Mouse (Mus musculus) stomach, embryonic 15.5 days (tissue): ENCODE results near the gene Ptprk. TPM values are rescaled to one million over a fixed set of nuclear protein-coding genes. Genes with fewer than 3 reads are reported as not detected.

ENCODE experiments used
- ATAC-seq: fragments of 200-750 bp; cut with Nextera tagmentation; 2 replicates; pipeline ENCODE4 v1.8.0; 2017; ENCODE audit warnings: low read depth, moderate number of reproducible peaks, moderate TSS enrichment; ENCODE audit not compliant: insufficient read depth, low FRiP score
- H3K27ac ChIP-seq: fragments of 300-500 bp; sonication (generic); 2 replicates; pipeline ENCODE4 v1.5.1; 2015; ENCODE audit warnings: mild to moderate bottlenecking, inconsistent platforms
- H3K27me3 ChIP-seq: fragments of 300-500 bp; sonication (generic); replicated peaks from 2 replicates; pipeline ENCODE4 v1.6.1; 2015; ENCODE audit warnings: inconsistent platforms
- H3K36me3 ChIP-seq: fragments of 300-500 bp; sonication (generic); 2 replicates; pipeline ENCODE4 v1.6.1; 2015; ENCODE audit warnings: inconsistent platforms
- H3K4me1 ChIP-seq: fragments of 300-500 bp; sonication (generic); 2 replicates; pipeline ENCODE4 v1.6.1; 2015; ENCODE audit warnings: inconsistent platforms
- H3K4me2 ChIP-seq: fragments of 300-500 bp; sonication (generic); 2 replicates; pipeline ENCODE4 v1.6.1; 2015; ENCODE audit warnings: mild to moderate bottlenecking, inconsistent platforms
- H3K4me3 ChIP-seq: fragments of 300-500 bp; sonication (generic); replicated peaks from 2 replicates; pipeline ENCODE4 v1.5.1; 2015; ENCODE audit warnings: inconsistent platforms
- H3K9ac ChIP-seq: fragments of 300-500 bp; sonication (generic); 2 replicates; pipeline ENCODE4 v1.6.1; 2015; ENCODE audit warnings: inconsistent platforms
- H3K9me3 ChIP-seq: fragments of 300-500 bp; sonication (generic); 2 replicates; pipeline ENCODE4 v1.6.1; 2016; ENCODE audit warnings: inconsistent platforms
- WGBS: fragments of 180-500 bp; shearing (Covaris S2); methylation state at CpG from one replicate; pipeline ENCODE4 v1.1.7; 2015; 5-methylcytosine and 5-hydroxymethylcytosine counted together
- polyA plus RNA-seq: library from polyadenylated mRNA; unstranded; fragments of >200 nt; fragmentation: Nextera tagmentation; extraction: Ambion mirVana; gene quantifications from 2 replicates; pipeline ENCODE4 v1.2.1, GENCODE M21; 2015

Gene Ptprk
- polyA plus RNA-seq, result 46.7 and 50.4 TPM in 2 replicates

DNA sequence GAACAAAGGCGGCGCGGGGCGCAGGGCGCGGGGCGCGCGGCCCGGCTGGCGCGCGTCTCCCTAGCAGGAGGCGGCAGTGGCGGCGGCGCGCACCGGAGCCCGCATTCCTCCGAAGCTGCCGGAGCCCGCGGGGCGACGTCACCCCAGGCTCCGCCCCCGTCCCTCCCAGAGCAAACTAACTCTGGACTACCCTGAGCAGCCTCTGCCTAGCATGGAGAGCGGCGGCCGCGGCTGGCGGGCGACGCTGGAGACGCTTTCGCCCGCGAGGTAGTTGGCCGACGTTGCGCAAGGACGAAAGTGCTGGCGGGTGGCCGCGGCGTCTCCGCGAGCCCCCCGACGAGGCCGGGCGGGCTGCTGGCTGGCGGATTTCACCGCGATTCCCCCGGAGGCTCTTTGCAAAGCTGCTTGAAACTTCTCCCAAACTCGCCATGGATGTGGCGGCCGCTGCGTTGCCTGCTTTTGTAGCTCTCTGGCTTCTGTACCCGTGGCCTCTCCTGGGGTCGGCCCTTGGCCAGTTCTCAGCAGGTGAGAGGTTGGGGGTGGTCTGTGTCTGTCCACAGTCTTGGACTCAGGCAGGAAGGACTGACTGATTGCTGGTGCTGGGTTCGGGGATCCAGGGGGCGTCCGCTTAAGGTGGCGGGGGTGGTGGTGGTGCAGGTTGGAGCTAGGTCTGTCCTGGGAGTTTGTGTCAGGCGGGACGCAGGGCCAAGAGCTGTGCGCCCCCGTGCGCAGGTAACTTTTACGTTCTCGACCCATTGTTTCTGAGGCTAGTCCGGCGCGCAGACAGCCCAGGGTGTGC, at the start of gene Ptprk:
Ptprk (plus strand) TSS at position 168 of the 799 bp plus-strand sequence.
- Histone ChIP-seq H3K27me3 (no peaks in the 10 kb centered on the region), H3K4me3 (peak within 1 kb of the TSS; percentile 74), H3K4me1 (no peaks in the 10 kb centered on the region), H3K27ac (peak within 1 kb of the TSS; percentile 96), H3K9ac (peak within 1 kb of the TSS; percentile 85), H3K4me2 (peak within 1 kb of the TSS; percentile 72), H3K36me3 (no peaks in the 10 kb centered on the region), H3K9me3 (no peaks in the 10 kb centered on the region)
- WGBS, result under 1% methylated on average over 69 of the region's 77 CpGs
- ATAC-seq, result peak; percentile 97

DNA sequence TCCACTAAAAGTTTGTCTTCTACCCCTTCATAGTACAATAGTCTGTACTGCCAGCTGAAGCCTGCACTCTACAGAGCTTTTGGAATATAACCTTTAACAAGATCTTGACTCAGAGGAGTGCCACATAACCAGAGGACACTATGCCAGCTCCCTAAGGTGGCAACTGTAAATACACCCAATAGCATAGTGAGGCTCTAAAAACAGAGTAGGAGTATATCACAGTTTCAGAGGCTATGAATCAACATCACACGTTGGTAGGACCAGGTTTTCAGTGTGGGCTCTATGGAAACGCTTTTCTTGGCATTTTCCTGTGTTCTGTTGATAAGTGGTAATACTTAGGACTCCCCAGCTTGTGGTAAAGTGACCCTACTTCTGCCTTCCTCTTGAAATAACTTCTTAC, 46.8 kb upstream of the Ptprk start:
- H3K9me3 ChIP-seq, result no peaks in the 10 kb centered on the region
- H3K4me1 ChIP-seq, result no peaks in the 10 kb centered on the region
- H3K4me3 ChIP-seq, result no peak overlapping the region
- no peak overlapping the region for H3K27ac ChIP-seq
- WGBS, result 75% methylated on average over 2 of the region's 2 CpGs
- no peak overlapping the region for H3K4me2 ChIP-seq
- no peaks in the 10 kb centered on the region for H3K27me3 ChIP-seq
- no peaks in the 10 kb centered on the region for H3K36me3 ChIP-seq
- ATAC-seq, result no peak
- no peak overlapping the region for H3K9ac ChIP-seq

- no peak for ATAC-seq
- no peaks in the 10 kb centered on the region for H3K27me3 ChIP-seq
- 93% methylated on average over 1 of the region's 1 CpGs for WGBS
These were observed 38.2 kb upstream of the Ptprk start for GRCm38 (mm10) chr10:28036456-28036855.

GRCm38 (mm10) chr10:28054764-28055163, 19.9 kb upstream of the Ptprk start:
- ATAC-seq, result no peak

More at GRCm38 (mm10) chr10:28036456-28036855, 38.2 kb upstream of the Ptprk start:
- H3K4me3 ChIP-seq, result no peak overlapping the region
- H3K9ac ChIP-seq, result no peak overlapping the region
- no peaks in the 10 kb centered on the region for H3K4me1 ChIP-seq
- no peaks in the 10 kb centered on the region for H3K36me3 ChIP-seq
- H3K4me2 ChIP-seq, result no peak overlapping the region
- H3K27ac ChIP-seq, result no peak overlapping the region
- no peaks in the 10 kb centered on the region for H3K9me3 ChIP-seq

GRCm38 (mm10) chr10:28059222-28059621, 15.4 kb upstream of the Ptprk start:
- no peaks in the 10 kb centered on the region for H3K9me3 ChIP-seq
- no peak overlapping the region for H3K4me3 ChIP-seq
- no peak overlapping the region for H3K27ac ChIP-seq
- ATAC-seq, result no peak
- no peak overlapping the region for H3K4me2 ChIP-seq
- H3K36me3 ChIP-seq, result no peaks in the 10 kb centered on the region
- no peaks in the 10 kb centered on the region for H3K27me3 ChIP-seq
- no peaks in the 10 kb centered on the region for H3K4me1 ChIP-seq
- no peak overlapping the region for H3K9ac ChIP-seq
- whole genome bisulfite sequencing, result 81% methylated on average over 1 of the region's 1 CpGs

More at GRCm38 (mm10) chr10:28054764-28055163, 19.9 kb upstream of the Ptprk start:
- Histone ChIP-seq H3K9me3 (no peaks in the 10 kb centered on the region), H3K4me3 (no peak overlapping the region), H3K4me2 (no peak overlapping the region), H3K9ac (no peak overlapping the region), H3K4me1 (no peaks in the 10 kb centered on the region), H3K27me3 (no peaks in the 10 kb centered on the region), H3K36me3 (no peaks in the 10 kb centered on the region), H3K27ac (no peak overlapping the region)
- 66% methylated on average over 4 of the region's 4 CpGs for WGBS

- no peak overlapping the region for H3K27ac ChIP-seq
- H3K4me3 ChIP-seq, result no peak overlapping the region
- no peak overlapping the region for H3K9ac ChIP-seq
- no peaks in the 10 kb centered on the region for H3K9me3 ChIP-seq
- no peaks in the 10 kb centered on the region for H3K27me3 ChIP-seq
- H3K36me3 ChIP-seq, result no peaks in the 10 kb centered on the region
- H3K4me2 ChIP-seq, result no peak overlapping the region
- no peaks in the 10 kb centered on the region for H3K4me1 ChIP-seq
- 87% methylated on average over 5 of the region's 5 CpGs for WGBS
- no peak for ATAC-seq
These were observed 6.6 kb upstream of the Ptprk start for GRCm38 (mm10) chr10:28067997-28068396.

DNA sequence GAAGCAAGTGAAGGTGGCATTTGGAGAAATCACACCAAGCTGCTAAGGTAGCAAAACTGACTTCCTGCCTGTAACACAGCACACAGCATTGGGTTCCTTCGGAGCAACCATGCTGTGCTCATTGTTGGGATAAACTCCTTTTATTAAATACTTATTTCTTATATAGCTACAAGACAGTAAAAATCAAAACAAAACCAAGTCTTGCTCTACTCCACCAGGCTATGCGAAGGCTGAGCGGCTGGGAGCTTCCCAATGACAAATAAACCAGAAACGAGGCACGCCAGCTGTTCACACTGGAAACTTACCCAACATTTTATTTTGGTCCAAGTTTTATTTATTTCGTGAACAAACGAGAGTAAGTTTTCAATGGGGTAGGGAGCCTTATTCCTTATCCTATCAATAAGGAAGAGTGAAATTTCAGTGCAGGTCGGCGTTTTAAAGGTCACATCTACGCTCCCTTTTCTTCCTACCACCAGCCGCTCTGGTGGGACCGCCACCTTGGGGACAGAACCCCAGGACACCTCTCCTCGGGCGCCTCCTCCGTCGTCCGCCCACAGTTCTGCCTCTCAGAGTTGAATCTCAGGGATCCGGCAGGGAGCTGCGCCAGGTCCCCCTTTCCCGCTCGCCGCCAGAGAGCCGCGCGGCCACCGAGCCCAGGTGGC, 498 bp upstream of the Ptprk start:
- Histone ChIP-seq H3K4me1 (no peaks in the 10 kb centered on the region), H3K9me3 (no peaks in the 10 kb centered on the region), H3K4me3 (peak overlapping the region; percentile 74), H3K27ac (peak overlapping the region; percentile 96), H3K27me3 (no peaks in the 10 kb centered on the region), H3K36me3 (no peaks in the 10 kb centered on the region), H3K9ac (peak overlapping the region; percentile 63), H3K4me2 (peak overlapping the region; percentile 72)
- under 1% methylated on average over 26 of the region's 26 CpGs for WGBS
- ATAC-seq, result peak; percentile 36; the same call in 1 of the 2 replicates

GRCm38 (mm10) chr10:28075491-28076035, 943 bp downstream of the Ptprk start:
- Histone ChIP-seq H3K4me3 (peak overlapping the region; percentile 74), H3K9me3 (no peaks in the 10 kb centered on the region), H3K36me3 (no peaks in the 10 kb centered on the region), H3K4me2 (peak overlapping the region; percentile 72), H3K27ac (peak overlapping the region; percentile 96), H3K9ac (peak overlapping the region; percentile 85), H3K4me1 (no peaks in the 10 kb centered on the region), H3K27me3 (no peaks in the 10 kb centered on the region)
- WGBS, result under 1% methylated on average over 22 of the region's 22 CpGs
- ATAC-seq, result peak; percentile 38

DNA sequence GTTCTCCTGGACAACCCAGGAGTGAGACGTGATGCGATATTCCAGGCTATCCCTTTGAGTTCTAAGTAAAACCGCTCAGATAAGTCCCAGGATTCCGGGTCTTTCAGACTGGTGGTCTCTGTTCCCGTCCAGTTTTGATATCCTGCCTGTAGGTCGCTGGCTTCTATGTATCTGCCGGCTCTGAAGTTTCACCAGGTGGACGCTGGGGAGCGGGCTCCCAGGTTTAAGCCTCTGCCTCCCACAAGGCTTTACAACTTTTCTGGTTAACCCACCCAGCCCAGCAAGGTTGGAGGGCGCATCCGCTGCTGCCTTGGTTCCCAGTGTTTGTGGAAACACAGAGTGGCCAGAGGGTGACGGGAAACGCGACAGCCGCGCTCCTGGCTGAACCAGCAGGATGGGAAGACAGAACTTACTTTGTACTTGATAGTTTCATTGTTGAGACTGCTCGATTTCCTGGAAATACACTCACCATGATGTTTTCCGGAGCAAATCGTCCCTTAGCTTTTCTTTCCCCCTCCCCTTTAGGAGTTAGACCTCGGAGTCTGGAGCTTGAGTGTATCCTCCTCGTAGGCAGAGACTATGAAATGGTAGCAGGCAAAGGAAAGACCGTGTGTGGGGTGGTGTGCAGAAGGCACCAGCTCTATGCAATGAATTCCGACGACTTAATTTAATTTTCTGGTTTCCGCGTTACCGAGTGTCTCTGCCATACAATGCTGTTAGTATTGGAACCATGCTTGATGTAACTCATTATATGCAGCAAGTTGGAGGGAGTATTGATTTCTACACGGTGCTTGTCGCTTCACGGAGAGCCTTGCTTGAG, 1.6 kb downstream of the Ptprk start:
- H3K9me3 ChIP-seq, result no peaks in the 10 kb centered on the region
- peak overlapping the region; percentile 96 for H3K27ac ChIP-seq
- no peaks in the 10 kb centered on the region for H3K36me3 ChIP-seq
- WGBS, result 3% methylated on average over 30 of the region's 30 CpGs
- ATAC-seq, result 0 out of 2 replicates have a peak, but pooled peaks have one; percentile 13
- H3K27me3 ChIP-seq, result no peaks in the 10 kb centered on the region
- peak overlapping the region; percentile 72 for H3K4me2 ChIP-seq
- peak overlapping the region; percentile 85 for H3K9ac ChIP-seq
- no peaks in the 10 kb centered on the region for H3K4me1 ChIP-seq
- peak overlapping the region; percentile 74 for H3K4me3 ChIP-seq

GRCm38 (mm10) chr10:28078270-28078669, 3.6 kb downstream of the Ptprk start:
- 78% methylated on average over 1 of the region's 1 CpGs for WGBS
- no peaks in the 10 kb centered on the region for H3K9me3 ChIP-seq
- no peaks in the 10 kb centered on the region for H3K4me1 ChIP-seq
- H3K4me2 ChIP-seq, result no peak overlapping the region
- no peak overlapping the region for H3K27ac ChIP-seq
- H3K9ac ChIP-seq, result no peak overlapping the region
- no peak for ATAC-seq
- no peak overlapping the region for H3K4me3 ChIP-seq
- no peaks in the 10 kb centered on the region for H3K36me3 ChIP-seq
- no peaks in the 10 kb centered on the region for H3K27me3 ChIP-seq

DNA sequence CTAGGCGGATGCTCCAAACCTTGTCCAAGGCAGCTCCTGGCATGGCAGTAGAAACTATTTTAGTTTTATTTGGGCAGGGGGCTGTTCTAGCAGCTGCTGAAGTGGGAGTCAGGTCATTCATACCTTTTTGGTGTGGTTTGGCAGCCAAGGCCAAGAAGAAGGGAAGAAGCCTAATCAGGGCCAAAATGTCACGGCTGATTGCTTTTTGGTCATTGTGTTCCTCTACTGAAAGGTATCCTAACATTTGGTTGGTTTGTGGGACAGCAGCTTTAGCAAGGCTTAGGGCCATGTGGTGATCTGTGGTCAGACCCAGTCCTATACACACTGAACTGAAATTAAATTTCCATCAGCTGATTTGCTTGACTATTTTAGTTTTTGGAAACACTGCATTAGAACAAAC, 6.6 kb downstream of the Ptprk start:
- ATAC-seq, result no peak
- H3K36me3 ChIP-seq, result no peaks in the 10 kb centered on the region
- no peak overlapping the region for H3K4me3 ChIP-seq
- no peak overlapping the region for H3K27ac ChIP-seq
- no peaks in the 10 kb centered on the region for H3K4me1 ChIP-seq
- WGBS, result 93% methylated on average over 2 of the region's 2 CpGs
- H3K9ac ChIP-seq, result no peak overlapping the region
- H3K4me2 ChIP-seq, result no peak overlapping the region
- no peaks in the 10 kb centered on the region for H3K27me3 ChIP-seq
- H3K9me3 ChIP-seq, result no peaks in the 10 kb centered on the region
